Mouse (Mus musculus) heart, adult 2 months (tissue): ENCODE data around the gene Ctsj.

Experiments used
- CTCF ChIP-seq: fragments of 200-600 bp; IDR thresholded peaks from 2 replicates; pipeline ENCODE4 v1.8.1; 2022; ENCODE audit warnings: antibody characterized with exemption, mild to moderate bottlenecking, moderate library complexity
- EP300 ChIP-seq: fragments of 200-500 bp; IDR thresholded peaks from 2 replicates; pipeline ENCODE4 v1.6.1; 2011; ENCODE audit warnings: low read depth, low read length, control low read depth; ENCODE audit not compliant: insufficient read depth
- POLR2A ChIP-seq: fragments of 200-500 bp; IDR thresholded peaks from 2 replicates; pipeline ENCODE4 v1.6.1; 2011; ENCODE audit warnings: mild to moderate bottlenecking, low read depth, low read length, control low read depth; ENCODE audit not compliant: insufficient read depth

- TF ChIP-seq CTCF (no peak), POLR2A (no peak), EP300 (no peak)
Measured at GRCm38 (mm10) chr13:61021844-61022243, 16.1 kb upstream of the Ctsj start.
